Mouse (Mus musculus) ES-E14 (cell line): ENCODE measurements at regions not wholly inside any gene's neighbourhood (a gene's known extent, or its start where the extent isn't known, plus 50 kb on each side); places are given as distances from the start of the nearest gene placed in this dataset.

ENCODE experiments used
- DNase-seq: peaks from one replicate; pipeline ENCODE4 v3.0.0-alpha.2; 2013; ENCODE audit warnings: low read depth, low spot score
- H3K27ac ChIP-seq: 2 replicates; pipeline ENCODE4 v1.5.1; 2012; ENCODE audit warnings: low read depth, mild to moderate bottlenecking, low read length, moderate library complexity, mixed read lengths; ENCODE audit not compliant: poor library complexity, insufficient read depth, severe bottlenecking
- H3K36me3 ChIP-seq: 2 replicates; pipeline ENCODE4 v1.6.1; 2012; ENCODE audit warnings: mild to moderate bottlenecking, low read length, moderate library complexity, mixed read lengths; ENCODE audit not compliant: control insufficient read depth, poor library complexity, insufficient read depth, severe bottlenecking
- H3K4me1 ChIP-seq, 2 experiments: fragments of 150-350 bp in 1 of 2; sonication (generic) in 1 of 2; 2 replicates each; pipeline ENCODE4 v1.6.1; 2012; ENCODE audit warnings: low read length in 2 of 2, mild to moderate bottlenecking in 1 of 2, mixed read lengths in 1 of 2; ENCODE audit not compliant: control insufficient read depth in 2 of 2, insufficient read depth in 2 of 2, poor library complexity in 1 of 2
- H3K4me3 ChIP-seq, 2 experiments: fragments of 150-350 bp in 1 of 2; sonication (generic) in 1 of 2; 2 replicates each; pipeline ENCODE4 v1.5.1; 2012; ENCODE audit warnings: low read length in 2 of 2, low read depth in 1 of 2, mild to moderate bottlenecking in 1 of 2, mixed read lengths in 1 of 2; ENCODE audit not compliant: insufficient read depth in 1 of 2, poor library complexity in 1 of 2, severe bottlenecking in 1 of 2
- H3K9ac ChIP-seq: 2 replicates; pipeline ENCODE4 v1.6.1; 2012; ENCODE audit warnings: low read depth, mild to moderate bottlenecking, low read length, mixed read lengths; ENCODE audit not compliant: poor library complexity, insufficient read depth, severe bottlenecking
- H3K9me3 ChIP-seq: fragments of 150-350 bp; sonication (generic); 2 replicates; pipeline ENCODE4 v1.6.1; 2012; ENCODE audit warnings: low read depth, mild to moderate bottlenecking, low read length; ENCODE audit not compliant: control insufficient read depth, insufficient read depth
- CHD2 ChIP-seq: IDR thresholded peaks from 2 replicates; pipeline ENCODE4 v1.6.1; 2014; ENCODE audit warnings: mild to moderate bottlenecking, low read depth, low read length, inconsistent platforms
- HCFC1 ChIP-seq: IDR thresholded peaks from 2 replicates; pipeline ENCODE4 v1.6.1; 2012; ENCODE audit warnings: low read length, inconsistent platforms, borderline replicate concordance; ENCODE audit not compliant: insufficient read depth
- MAFK ChIP-seq: IDR thresholded peaks from 2 replicates; pipeline ENCODE4 v1.6.1; 2014; ENCODE audit warnings: mild to moderate bottlenecking, low read depth, low read length, inconsistent platforms; ENCODE audit not compliant: insufficient read depth
- ZC3H11A ChIP-seq: IDR thresholded peaks from 2 replicates; pipeline ENCODE4 v1.6.1; 2012; ENCODE audit warnings: low read depth, mild to moderate bottlenecking, inconsistent platforms, low read length, borderline replicate concordance
- ZNF384 ChIP-seq: IDR thresholded peaks from 2 replicates; pipeline ENCODE4 v1.6.1; 2012; ENCODE audit warnings: low read depth, low read length, inconsistent platforms
- in situ Hi-C, 2 experiments: fragments of 600-800 bp; cut with MboI; formaldehyde crosslinking; loops; one replicate each; pipeline ENCODE4 v1.15.1; 2025; ENCODE audit warnings: low sequenced_read_pairs in 2 of 2, inconsistent platforms in 1 of 2; ENCODE audit not compliant: unreplicated experiment in 2 of 2

GRCm38 (mm10) chr7:125104011-125104410 lies 340.5 kb upstream of the Kdm8 start:
- in situ Hi-C loops: no loop called here
- Histone ChIP-seq H3K9me3 (no peaks in the 10 kb centered on the region), H3K27ac (no peak overlapping the region), H3K4me3 (no peak overlapping the region), H3K4me1 (no peaks in the 10 kb centered on the region), H3K36me3 (no peaks in the 10 kb centered on the region), H3K9ac (no peak overlapping the region)
- no peak for TF ChIP-seq ZNF384
- TF ChIP-seq HCFC1: no peak
- TF ChIP-seq ZC3H11A: no peak
- no peak for TF ChIP-seq MAFK
- no peak for TF ChIP-seq CHD2
- DNase-seq: no peak

GRCm38 (mm10) chr7:125112820-125113273 lies 331.6 kb upstream of the Kdm8 start:
- no peak overlapping the region for H3K27ac ChIP-seq
- TF ChIP-seq MAFK (no peak), HCFC1 (no peak), CHD2 (no peak), ZNF384 (no peak), ZC3H11A (no peak)
- in situ Hi-C loops: no loop called here
- H3K36me3 ChIP-seq: no peaks in the 10 kb centered on the region
- no peaks in the 10 kb centered on the region for H3K4me1 ChIP-seq
- no peak overlapping the region for H3K9ac ChIP-seq
- no peak overlapping the region for H3K4me3 ChIP-seq
- DNase-seq: no peak
- H3K9me3 ChIP-seq: no peaks in the 10 kb centered on the region

DNA sequence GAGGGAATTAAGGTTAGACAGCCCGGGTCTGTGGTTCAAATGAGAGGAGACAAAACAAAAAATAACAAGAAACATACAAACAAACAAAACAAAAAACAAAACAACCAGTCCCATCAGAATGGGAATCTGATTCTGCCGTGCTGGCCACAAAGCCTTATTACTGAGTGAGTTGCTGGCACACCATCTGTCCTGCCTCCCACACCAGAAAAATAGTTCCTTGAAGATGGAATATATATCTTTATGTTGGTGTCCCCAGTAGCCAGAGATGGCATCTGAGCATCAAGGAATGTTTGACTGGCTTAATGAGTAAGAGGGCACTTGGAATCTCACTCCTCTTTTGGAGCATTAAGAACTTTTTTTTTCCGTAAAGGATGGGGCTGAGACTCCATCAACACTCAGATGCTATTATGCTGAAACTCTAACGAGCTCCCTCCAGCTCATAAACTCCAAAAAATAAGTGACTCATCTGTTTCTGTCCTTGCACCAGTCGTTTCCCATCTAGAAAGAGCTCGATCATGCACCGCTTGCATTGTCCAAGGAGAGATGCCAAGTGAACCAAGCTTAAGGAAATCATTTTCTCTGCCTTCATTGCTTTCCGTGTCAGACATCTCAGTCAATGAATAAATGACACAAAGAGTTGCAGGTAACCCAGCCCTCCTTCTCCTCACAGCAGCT lies 329.0 kb upstream of the Kdm8 start:
- Histone ChIP-seq H3K36me3 (no peaks in the 10 kb centered on the region), H3K27ac (no peak overlapping the region), H3K4me1 (no peaks in the 10 kb centered on the region), H3K9me3 (no peaks in the 10 kb centered on the region), H3K9ac (no peak overlapping the region), H3K4me3 (no peak overlapping the region)
- in situ Hi-C loops: no loop called here
- DNase-seq: no peak
- TF ChIP-seq HCFC1 (no peak), MAFK (no peak), ZC3H11A (no peak), CHD2 (no peak), ZNF384 (no peak)

DNA sequence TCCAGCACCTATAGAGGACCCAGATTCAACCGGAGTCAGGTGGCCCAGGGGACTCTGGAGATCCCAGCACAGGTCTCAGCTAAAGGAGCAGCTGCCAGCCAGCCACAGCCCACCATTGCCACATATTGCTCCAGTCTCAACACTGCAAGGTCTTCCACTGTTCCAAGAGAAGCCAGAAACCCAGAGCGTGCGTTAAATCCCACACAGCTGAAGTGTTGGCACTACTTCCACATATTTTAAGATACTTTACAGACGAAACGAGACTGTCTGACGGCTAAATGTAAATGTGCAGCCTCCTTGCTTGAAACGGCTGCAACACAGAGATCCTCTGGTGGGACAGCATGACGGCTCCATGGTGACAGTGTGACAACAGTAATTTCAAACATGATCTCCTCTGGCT lies 327.3 kb upstream of the Kdm8 start:
- in situ Hi-C loops: no loop called here
- H3K4me1 ChIP-seq: no peaks in the 10 kb centered on the region
- no peaks in the 10 kb centered on the region for H3K36me3 ChIP-seq
- no peak for DNase-seq
- H3K9ac ChIP-seq: no peak overlapping the region
- TF ChIP-seq HCFC1 (no peak), ZC3H11A (no peak)
- no peak overlapping the region for H3K27ac ChIP-seq
- H3K9me3 ChIP-seq: no peaks in the 10 kb centered on the region
- H3K4me3 ChIP-seq: no peak overlapping the region

DNA sequence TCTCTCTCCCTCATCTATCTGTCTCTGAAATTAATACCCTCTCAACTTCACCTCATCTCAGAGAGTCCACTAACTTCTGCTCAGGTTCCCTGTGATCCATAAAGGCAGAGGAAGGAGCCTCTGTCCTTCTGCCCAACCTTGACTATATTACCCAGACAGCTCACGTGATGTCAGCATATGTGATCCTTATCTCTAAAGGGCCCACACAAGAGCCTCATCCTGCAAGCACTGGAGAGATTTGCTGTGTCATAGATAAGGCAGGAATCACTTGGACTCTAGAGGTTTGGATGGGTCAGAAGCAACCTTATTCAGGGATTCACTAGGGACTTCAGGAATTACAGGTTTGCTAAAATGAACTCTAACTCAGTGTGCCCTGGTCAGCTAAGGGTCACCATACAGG lies 315.3 kb upstream of the Kdm8 start:
- Histone ChIP-seq H3K9ac (no peak overlapping the region), H3K36me3 (no peaks in the 10 kb centered on the region), H3K9me3 (no peaks in the 10 kb centered on the region), H3K4me3 (no peak overlapping the region), H3K4me1 (no peaks in the 10 kb centered on the region), H3K27ac (no peak overlapping the region)
- TF ChIP-seq ZC3H11A (no peak), CHD2 (no peak), MAFK (no peak)
- in situ Hi-C loops: no loop called here
- no peak for DNase-seq
